Mouse (Mus musculus) brain, embryonic 14.5 days (tissue): ENCODE data around the gene Rasl10a. TPM values are rescaled to one million over a fixed set of nuclear protein-coding genes. Genes with fewer than 3 reads are reported as not detected.
"Not testable (repeated sequence)": the region's sequence is repeated elsewhere in the genome, so short reads cannot be mapped to it uniquely, and the experiment has no call there.

Experiments used
- DNase-seq: peaks from one replicate; pipeline ENCODE4 v3.0.0-alpha.2; 2011; ENCODE audit warnings: low read depth
- CTCF ChIP-seq: fragments of 200-500 bp; IDR thresholded peaks from 2 replicates; pipeline ENCODE4 v1.5.1; 2012; ENCODE audit warnings: inconsistent platforms, mild to moderate bottlenecking, moderate library complexity, borderline replicate concordance; ENCODE audit not compliant: insufficient read depth, insufficient read length; ENCODE audit errors: extremely low read depth
- POLR2A ChIP-seq: fragments of 200-500 bp; IDR thresholded peaks from 2 replicates; pipeline ENCODE4 v1.6.1; 2012; ENCODE audit warnings: mild to moderate bottlenecking, inconsistent platforms, borderline replicate concordance; ENCODE audit not compliant: poor library complexity, insufficient read depth, insufficient read length, severe bottlenecking; ENCODE audit errors: extremely low read depth
- polyA plus RNA-seq: library from polyadenylated mRNA; depleted of rRNA; stranded (reverse); fragments of >200 nt; gene quantifications from 2 replicates; pipeline ENCODE4 v1.2.3, GENCODE M21; 2012

Rasl10a gene
- polyA plus RNA-seq, 1 experiment: 0.41 TPM

DNA sequence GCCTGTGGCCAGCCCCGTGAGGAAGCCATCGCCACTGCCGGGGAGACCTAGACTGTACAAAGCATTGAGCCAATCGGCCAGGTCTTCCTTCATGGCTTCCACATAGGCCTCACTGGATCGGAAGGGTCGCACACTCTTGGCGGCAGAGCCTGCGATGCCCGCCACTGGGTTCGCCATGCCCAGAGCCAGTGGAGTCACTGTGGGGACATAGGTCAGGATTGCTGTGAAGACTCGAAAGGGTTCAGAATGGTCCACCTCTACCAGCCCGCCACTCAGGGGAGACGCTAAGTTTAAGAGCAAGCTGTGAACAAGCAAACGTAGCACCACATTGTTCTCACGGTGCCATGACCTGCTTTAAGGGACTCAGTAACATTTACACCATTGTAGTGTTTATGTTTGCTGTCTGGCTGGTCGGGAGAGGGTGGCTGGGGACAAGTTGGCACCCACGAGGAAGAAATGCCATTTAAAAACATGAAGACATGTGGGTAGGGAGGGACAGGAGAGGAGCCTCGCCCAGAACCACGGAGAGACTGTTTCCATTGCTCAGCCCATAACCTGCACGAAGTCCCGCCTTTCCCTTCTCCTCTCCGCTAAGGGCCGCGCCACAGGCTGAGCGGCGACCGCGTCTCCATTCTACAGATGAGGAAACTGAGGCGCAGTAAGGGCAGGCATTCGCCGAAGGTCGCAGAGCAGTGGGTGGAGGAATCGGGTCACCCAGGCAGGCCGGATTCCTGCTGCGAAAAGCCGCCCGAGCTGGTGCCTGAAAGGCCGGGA, 6.5 kb downstream of the Rasl10a start:
- TF ChIP-seq CTCF (no peak), POLR2A (no peak)
- DNase-seq: no peak

DNA sequence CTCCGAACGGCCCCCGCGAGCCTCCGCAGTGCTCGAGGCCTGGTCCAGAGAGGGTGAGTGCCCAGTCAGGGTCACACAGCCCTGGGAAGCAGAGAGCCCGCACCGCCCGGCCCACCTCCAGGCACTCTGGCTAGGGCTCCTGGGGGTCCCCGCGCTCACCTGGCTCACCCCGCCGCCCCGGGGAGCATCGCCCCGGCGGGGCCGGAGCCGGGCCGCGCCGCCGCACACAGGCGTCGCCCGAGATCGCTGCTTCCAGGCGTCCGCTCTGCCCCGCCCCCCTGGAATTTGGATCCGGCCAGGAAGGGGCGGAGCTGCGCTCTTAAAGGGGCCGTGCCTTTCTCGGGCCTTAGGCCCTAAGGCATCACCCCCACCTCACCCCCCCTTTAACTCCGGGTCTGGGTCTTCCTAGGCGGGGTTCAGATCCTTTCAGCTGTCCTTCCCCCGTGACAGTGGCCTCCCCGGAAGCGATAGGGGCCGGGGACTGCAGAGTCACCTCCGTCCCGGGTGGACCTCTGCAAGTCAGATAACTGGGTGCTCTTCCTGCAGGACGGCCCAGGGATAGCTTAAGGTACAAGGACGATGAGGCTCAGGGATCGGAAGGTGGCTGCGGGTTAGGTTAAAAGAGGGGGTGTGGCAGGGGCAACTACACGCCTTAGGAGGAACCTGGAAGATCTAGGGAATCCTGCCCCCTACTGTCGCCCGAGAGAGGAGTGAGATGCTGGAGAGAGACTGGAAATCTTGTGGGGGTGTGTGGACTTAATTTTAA, 7.3 kb downstream of the Rasl10a start, which contains the start of gene Gas2l1:
Gene Gas2l1, minus strand, starts transcription at position 272 of the 766 bp plus-strand sequence.
- TF ChIP-seq POLR2A (0 out of 2 replicates have a peak, but pooled peaks have one; percentile 29), CTCF (peak; percentile 64)
- peak; percentile 93 for DNase-seq

DNA sequence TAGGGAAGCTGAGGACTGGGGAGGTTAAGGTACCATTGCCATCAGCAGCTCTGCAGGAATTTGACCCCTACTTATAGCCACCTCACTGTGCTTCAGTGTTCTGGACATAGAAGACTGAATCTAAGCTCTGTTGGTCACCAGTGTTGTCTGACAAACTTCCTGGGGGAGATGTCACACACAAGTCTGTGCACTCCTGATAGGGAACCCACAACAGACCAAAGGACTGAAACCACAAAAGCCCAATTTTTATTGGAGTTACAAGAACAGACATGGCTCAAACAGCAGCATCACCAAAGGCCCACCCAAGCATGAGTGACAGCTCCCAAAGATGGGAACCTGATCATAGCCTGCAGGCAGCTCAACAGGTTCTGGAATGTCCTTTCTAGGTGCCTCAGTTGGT, 9.1 kb downstream of the Rasl10a start:
- TF ChIP-seq CTCF: no peak
- no peak for DNase-seq

DNA sequence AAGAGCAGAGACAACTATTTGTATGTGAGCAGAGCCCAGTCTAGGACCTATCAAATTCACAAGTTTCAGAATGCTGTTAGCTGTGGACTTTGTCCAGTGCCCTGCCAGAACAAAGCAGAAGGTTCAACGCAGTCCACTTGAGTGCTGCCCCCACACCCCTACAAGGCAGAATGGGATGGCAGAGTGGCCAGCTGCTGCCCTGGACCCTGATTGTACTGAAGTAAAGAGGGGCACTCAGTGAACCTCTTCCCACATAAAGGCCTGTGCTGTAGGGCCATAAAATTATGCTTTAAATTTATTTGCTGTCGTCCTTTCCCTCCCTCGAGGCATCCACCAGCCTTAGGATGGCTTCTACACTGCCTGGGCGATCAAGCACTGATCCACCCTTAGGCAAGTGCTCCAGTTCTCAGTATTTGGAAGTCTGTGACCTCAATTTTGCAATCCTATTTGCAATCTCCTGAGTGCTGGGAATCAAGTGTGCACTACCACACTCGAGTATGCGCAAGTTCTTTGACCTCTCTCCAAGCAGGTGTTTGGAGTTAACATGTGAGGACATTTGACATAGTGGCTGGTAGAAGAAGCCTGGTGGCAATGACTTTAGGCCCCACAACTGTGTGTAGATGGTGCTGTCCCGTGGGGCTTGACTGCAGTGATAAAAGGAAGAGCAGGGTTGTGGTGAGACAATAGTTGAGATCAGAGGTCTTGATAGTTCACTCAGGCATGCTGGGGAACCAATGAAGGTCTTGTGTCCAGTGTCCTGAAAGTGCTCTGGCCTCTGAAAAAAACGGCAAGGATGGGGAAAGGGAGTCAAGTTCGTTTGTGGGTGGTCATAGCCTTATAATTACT, 10.4 kb downstream of the Rasl10a start:
- TF ChIP-seq CTCF (no peak), POLR2A (no peak)
- no peak for DNase-seq

DNA sequence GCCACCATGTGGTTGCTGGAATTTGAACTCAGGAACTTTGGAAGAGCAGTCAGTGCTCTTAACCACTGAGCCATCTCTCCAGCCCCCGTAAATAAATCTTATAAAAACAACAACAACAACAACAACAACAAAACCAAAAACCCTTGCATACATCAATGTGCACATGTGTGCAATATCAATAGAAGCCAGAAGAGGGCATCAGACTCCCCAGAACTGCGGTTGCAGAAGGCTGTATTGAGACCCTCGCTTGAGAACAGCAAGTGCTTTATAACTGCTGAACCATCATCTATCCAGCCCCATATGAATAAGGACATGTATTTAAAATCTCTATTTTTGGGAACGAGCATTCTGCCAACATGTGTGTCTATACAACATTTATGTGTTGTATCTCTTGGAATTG, 17.0 kb downstream of the Rasl10a start:
- TF ChIP-seq POLR2A (no peak), CTCF (peak; percentile 61; the same call in 1 of the 2 replicates)
- DNase-seq: peak; percentile 60

DNA sequence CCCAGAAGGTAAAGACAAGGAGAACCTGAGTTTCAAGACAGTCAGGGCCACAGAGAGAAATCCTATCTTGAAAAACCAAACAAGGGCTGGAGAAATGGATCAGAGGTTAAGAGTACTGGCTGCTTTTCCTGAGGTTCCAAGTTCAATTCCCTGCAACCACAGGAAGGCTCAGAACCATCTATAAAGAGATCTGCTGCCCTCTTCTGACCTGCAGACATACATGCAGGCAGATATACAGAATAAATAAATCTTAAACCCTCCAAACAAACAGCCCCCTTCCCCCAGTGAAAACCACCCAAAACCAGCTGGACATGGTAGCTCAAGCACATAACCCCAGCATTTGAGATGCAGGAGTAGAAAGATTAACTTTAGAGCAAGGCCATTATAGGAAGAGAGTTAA, 17.8 kb downstream of the Rasl10a start:
- DNase-seq: no peak
- TF ChIP-seq POLR2A (no peak), CTCF (no peak)

DNA sequence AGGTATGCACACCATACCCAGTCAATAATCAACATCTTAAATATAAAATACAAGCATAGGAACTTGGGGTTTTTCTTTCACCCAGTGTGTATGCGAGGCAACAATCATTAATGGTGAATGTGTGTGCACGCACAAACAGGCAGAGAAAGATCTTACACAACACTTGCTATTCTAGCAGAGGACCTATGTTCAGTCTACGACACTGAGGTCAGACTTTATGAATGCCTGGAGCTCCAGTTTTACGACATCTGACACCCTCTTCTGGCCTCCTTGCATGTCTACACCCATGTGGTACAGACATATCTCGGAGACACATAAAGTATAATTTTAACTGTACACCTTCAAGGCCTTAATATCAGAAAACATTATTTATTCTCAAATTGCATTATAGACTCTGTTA, 18.9 kb downstream of the Rasl10a start:
- DNase-seq: not testable (repeated sequence)

DNA sequence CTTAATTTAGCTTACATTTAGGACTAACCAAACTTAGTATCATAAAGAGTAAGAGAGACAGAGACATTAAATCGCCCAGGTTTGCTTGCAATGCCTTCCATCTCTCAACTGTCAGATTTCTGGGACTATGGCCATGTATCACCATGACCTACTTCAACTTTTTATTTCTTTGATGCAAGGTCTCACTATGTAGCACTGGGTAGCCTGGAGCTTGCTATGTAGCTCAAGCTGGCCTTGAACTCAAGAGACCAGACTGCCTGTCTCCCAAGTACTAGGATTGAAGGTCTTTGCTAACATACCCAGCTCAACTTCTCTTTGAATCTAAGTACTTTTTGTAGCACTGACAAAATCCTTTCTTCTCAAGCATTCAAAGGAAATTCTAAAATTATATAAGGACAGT, 31.2 kb downstream of the Rasl10a start:
- DNase-seq: no peak
- no peak for TF ChIP-seq CTCF
- no peak for TF ChIP-seq POLR2A

DNA sequence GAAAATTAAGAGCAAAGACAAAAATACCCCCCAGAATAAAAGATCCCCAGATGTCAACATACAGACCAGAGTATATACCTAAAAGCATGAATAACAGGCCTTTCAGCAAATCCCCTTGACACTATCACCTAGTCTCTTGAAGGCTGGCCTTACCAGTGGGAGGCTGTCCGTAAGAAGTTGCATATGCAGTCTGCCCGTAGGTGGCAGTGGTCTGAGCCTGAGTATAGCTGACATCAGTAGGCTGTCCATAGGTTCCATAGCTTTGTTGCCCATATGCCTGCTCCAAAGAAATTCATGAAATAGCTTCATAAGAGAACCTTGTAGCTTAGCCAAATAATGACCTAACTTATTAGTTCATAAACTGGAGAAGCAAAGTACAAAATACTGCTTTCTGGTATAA, 33.8 kb downstream of the Rasl10a start:
- peak; percentile 31 for DNase-seq
- TF ChIP-seq CTCF: peak; percentile 30; the same call in 1 of the 2 replicates
- TF ChIP-seq POLR2A: no peak

DNA sequence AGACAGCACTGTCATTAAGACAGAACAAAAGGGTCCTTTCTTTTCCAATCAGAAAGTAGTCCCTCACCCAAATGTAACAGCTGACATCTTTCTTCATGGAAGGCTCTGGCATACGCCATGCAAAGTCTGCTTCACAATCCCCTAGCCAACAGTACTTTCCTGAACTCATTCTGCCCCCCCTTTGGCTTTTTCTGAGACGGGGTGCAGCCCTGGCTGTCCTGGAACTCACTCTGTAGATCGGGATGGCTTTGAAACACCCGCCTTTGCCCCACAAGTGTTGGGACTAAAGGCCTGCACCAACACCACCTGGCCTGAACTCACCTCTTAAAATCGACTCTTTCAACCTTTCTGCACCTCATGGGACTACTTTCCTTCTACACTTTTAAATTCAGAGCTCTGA, 37.9 kb downstream of the Rasl10a start:
- peak; percentile 5 for DNase-seq
- no peak for TF ChIP-seq POLR2A
- TF ChIP-seq CTCF: no peak

DNA sequence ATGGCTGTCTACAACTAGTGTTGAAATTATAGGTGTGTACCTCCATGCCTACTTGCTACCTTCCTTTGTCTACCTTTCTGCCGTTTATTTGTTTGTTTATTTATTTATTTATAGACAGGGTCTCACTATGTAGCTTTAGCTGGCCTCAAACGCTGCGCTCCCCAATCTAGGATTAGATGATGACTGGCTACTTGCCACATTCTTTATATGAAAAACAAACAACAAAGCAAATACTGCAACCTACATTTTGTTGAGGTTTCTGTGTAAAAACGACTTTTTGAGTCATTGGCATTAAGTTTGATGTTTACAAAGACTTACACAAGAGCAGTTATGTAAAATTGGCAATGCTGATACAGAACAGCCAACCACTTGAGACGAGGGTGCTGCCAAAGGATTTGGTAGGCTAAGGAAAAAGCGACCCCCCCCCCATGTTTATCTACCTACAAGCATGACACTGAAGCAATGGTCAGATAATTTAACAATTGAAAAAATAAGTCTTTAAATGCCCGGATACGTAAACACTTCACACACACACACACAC, 38.6 kb downstream of the Rasl10a start:
- TF ChIP-seq CTCF (no peak), POLR2A (no peak)
- no peak for DNase-seq

DNA sequence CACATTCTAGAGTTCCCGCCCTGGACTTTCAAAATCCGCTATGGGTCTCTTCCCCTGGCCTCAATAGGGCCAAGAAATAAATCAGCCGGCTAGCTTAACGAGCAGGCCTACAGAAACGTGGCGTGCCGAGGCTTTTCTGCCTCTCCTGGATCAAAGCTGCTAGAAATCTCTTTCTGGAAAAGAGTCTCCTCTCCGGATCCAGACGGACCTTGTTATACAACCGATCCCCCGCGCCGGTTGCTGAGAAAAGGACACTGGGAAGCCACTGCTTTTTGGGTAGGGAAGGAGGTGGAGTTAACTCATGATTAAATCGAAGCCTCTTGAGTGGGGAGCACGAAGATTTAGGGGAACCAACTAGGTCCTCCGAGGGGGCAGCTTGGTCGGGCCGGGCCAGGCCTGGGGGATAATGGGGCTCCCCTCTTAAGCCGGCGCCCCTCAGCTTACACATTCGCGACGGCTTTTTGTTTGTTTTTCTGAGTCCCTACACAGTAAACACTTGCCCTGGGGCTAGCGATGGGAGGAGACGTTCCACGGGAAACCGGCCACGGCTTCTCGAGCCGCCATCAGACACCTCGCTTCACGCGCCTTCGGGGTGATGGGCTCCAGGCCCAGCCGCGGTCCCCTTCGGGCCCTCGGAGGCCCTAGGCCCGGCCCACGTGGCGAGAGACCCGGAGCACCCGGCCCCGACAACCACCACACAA, 40.3 kb downstream of the Rasl10a start:
- TF ChIP-seq CTCF: no peak
- no peak for TF ChIP-seq POLR2A
- DNase-seq: peak; percentile 45
